Mouse (Mus musculus) embryonic fibroblast, embryonic 13.5 days (primary cell): ENCODE measurements around the gene Odf2l.

Experiments
- CTCF ChIP-seq: IDR thresholded peaks from 2 replicates; pipeline ENCODE4 v1.5.1; 2011; ENCODE audit warnings: mild to moderate bottlenecking, control low read depth, low read length, moderate library complexity, borderline replicate concordance; ENCODE audit not compliant: insufficient read depth
- POLR2A ChIP-seq: IDR thresholded peaks from 2 replicates; pipeline ENCODE4 v1.6.1; 2011; ENCODE audit warnings: low read depth, mild to moderate bottlenecking, control low read depth, low read length, moderate library complexity

GRCm38 (mm10) chr3:145191972-145192371, 73.6 kb downstream of the Odf2l start:
- TF ChIP-seq CTCF (no peak), POLR2A (no peak)
